Mouse (Mus musculus) cerebral cortex, adult 2 months (tissue): ENCODE measurements around the gene Tns3.

Source experiments
- WGBS: fragments of 180-500 bp; shearing (Covaris S2); methylation state at CpG from one replicate; pipeline ENCODE4 v1.1.7; 2018; 5-methylcytosine and 5-hydroxymethylcytosine counted together

The Tns3 gene

GRCm38 (mm10) chr11:8651448-8652035, 12.8 kb downstream of the Tns3 start:
- 90% methylated on average over 10 of the region's 10 CpGs for WGBS

- 92% methylated on average over 3 of the region's 3 CpGs for WGBS
Observed at GRCm38 (mm10) chr11:8645609-8646008, 18.7 kb downstream of the Tns3 start.

GRCm38 (mm10) chr11:8644272-8644671, 20.1 kb downstream of the Tns3 start:
- WGBS: 94% methylated on average over 2 of the region's 2 CpGs

GRCm38 (mm10) chr11:8641634-8642277, 22.6 kb downstream of the Tns3 start:
- 75% methylated on average over 10 of the region's 10 CpGs for WGBS

GRCm38 (mm10) chr11:8639726-8640125, 24.6 kb downstream of the Tns3 start:
- WGBS: 90% methylated on average over 16 of the region's 16 CpGs

- 80% methylated on average over 6 of the region's 6 CpGs for WGBS
Observed at GRCm38 (mm10) chr11:8639007-8639718, 25.2 kb downstream of the Tns3 start.

GRCm38 (mm10) chr11:8637469-8638447, 26.6 kb downstream of the Tns3 start:
- WGBS: 80% methylated on average over 10 of the region's 10 CpGs

- 78% methylated on average over 1 of the region's 1 CpGs for WGBS
Observed at GRCm38 (mm10) chr11:8636680-8637079, 27.7 kb downstream of the Tns3 start.

GRCm38 (mm10) chr11:8635778-8636177, 28.6 kb downstream of the Tns3 start:
- WGBS: 91% methylated on average over 3 of the region's 3 CpGs

GRCm38 (mm10) chr11:8634728-8635410, 29.5 kb downstream of the Tns3 start:
- 70% methylated on average over 7 of the region's 7 CpGs for WGBS

- 87% methylated on average over 5 of the region's 5 CpGs for WGBS
Observed at GRCm38 (mm10) chr11:8632163-8632562, 32.2 kb downstream of the Tns3 start.

- 79% methylated on average over 8 of the region's 8 CpGs for WGBS
Observed at GRCm38 (mm10) chr11:8629862-8630390, 34.4 kb downstream of the Tns3 start.

- WGBS: 85% methylated on average over 5 of the region's 5 CpGs
Observed at GRCm38 (mm10) chr11:8629326-8629725, 35.0 kb downstream of the Tns3 start.

- 86% methylated on average over 10 of the region's 10 CpGs for WGBS
Observed at GRCm38 (mm10) chr11:8628846-8629253, 35.5 kb downstream of the Tns3 start.

- 84% methylated on average over 6 of the region's 6 CpGs for WGBS
Observed at GRCm38 (mm10) chr11:8627156-8627555, 37.2 kb downstream of the Tns3 start.

GRCm38 (mm10) chr11:8626715-8627114, 37.6 kb downstream of the Tns3 start:
- WGBS: 90% methylated on average over 6 of the region's 6 CpGs

GRCm38 (mm10) chr11:8625915-8626604, 38.3 kb downstream of the Tns3 start:
- 94% methylated on average over 10 of the region's 10 CpGs for WGBS

- 81% methylated on average over 6 of the region's 6 CpGs for WGBS
Observed at GRCm38 (mm10) chr11:8625451-8625850, 38.9 kb downstream of the Tns3 start.

- WGBS: under 1% methylated on average over 74 of the region's 74 CpGs
Observed at GRCm38 (mm10) chr11:8624179-8624886, 40.0 kb downstream of the Tns3 start.

- WGBS: 2% methylated on average over 20 of the region's 20 CpGs
Observed at GRCm38 (mm10) chr11:8623852-8624178, 40.5 kb downstream of the Tns3 start.
